Mouse (Mus musculus) embryo, embryonic 10 days (tissue): ENCODE results near the gene Ctdsp1.
"Not testable (repeated sequence)": the region's sequence is repeated elsewhere in the genome, so short reads cannot be mapped to it uniquely, and the experiment has no call there.

Experiments used
- DNase-seq: peaks from one replicate; pipeline ENCODE4 v3.0.0-alpha.2; 2015; ENCODE audit warnings: low spot score

Ctdsp1 gene

GRCm38 (mm10) chr1:74379058-74379504 lies 12.2 kb upstream of the Ctdsp1 start:
- no peak for DNase-seq

- no peak for DNase-seq
These were observed 10.8 kb upstream of the Ctdsp1 start for GRCm38 (mm10) chr1:74380484-74380883.

GRCm38 (mm10) chr1:74381588-74382021 lies 9.7 kb upstream of the Ctdsp1 start:
- DNase-seq, result no peak

GRCm38 (mm10) chr1:74383385-74383784 lies 7.9 kb upstream of the Ctdsp1 start:
- no peak for DNase-seq

GRCm38 (mm10) chr1:74384525-74384924 lies 6.8 kb upstream of the Ctdsp1 start:
- no peak for DNase-seq

GRCm38 (mm10) chr1:74385064-74385463 lies 6.2 kb upstream of the Ctdsp1 start:
- DNase-seq, result no peak

- no peak for DNase-seq
These were observed 5.8 kb upstream of the Ctdsp1 start for GRCm38 (mm10) chr1:74385531-74385930.

- no peak for DNase-seq
These were observed 5.0 kb upstream of the Ctdsp1 start for GRCm38 (mm10) chr1:74386363-74386713.

GRCm38 (mm10) chr1:74386714-74387385 lies 4.5 kb upstream of the Ctdsp1 start:
- DNase-seq, result peak; percentile 96

GRCm38 (mm10) chr1:74387386-74387988 lies 3.8 kb upstream of the Ctdsp1 start:
- no peak for DNase-seq

- DNase-seq, result no peak
These were observed 2.9 kb upstream of the Ctdsp1 start for GRCm38 (mm10) chr1:74388398-74388920.

- DNase-seq, result peak; percentile 45
These were observed 1.4 kb upstream of the Ctdsp1 start for GRCm38 (mm10) chr1:74389831-74390286.

GRCm38 (mm10) chr1:74390287-74390906 lies 912 bp upstream of the Ctdsp1 start:
- peak; percentile 82 for DNase-seq

GRCm38 (mm10) chr1:74391844-74392441 lies 634 bp downstream of the Ctdsp1 start:
- peak; percentile 68 for DNase-seq

- DNase-seq, result peak; percentile 47
These were observed 1.2 kb downstream of the Ctdsp1 start for GRCm38 (mm10) chr1:74392446-74392994.

GRCm38 (mm10) chr1:74393010-74393409 lies 1.7 kb downstream of the Ctdsp1 start:
- DNase-seq, result no peak

GRCm38 (mm10) chr1:74393697-74394096 lies 2.4 kb downstream of the Ctdsp1 start:
- DNase-seq, result no peak

GRCm38 (mm10) chr1:74394311-74394710 lies 3.0 kb downstream of the Ctdsp1 start:
- no peak for DNase-seq

- no peak for DNase-seq
These were observed 3.5 kb downstream of the Ctdsp1 start for GRCm38 (mm10) chr1:74394858-74395257.

- no peak for DNase-seq
These were observed 4.0 kb downstream of the Ctdsp1 start for GRCm38 (mm10) chr1:74395290-74395689.

- DNase-seq, result not testable (repeated sequence)
These were observed 5.3 kb downstream of the Ctdsp1 start for GRCm38 (mm10) chr1:74396456-74397222.
